Mouse (Mus musculus) forebrain, postnatal 0 days (tissue): Measurements from ENCODE around the gene Ust. TPM values are rescaled to one million over a fixed set of nuclear protein-coding genes. Genes with fewer than 3 reads are reported as not detected.

ENCODE experiments used
- ATAC-seq: fragments of 200-750 bp; cut with Nextera tagmentation; 2 replicates; pipeline ENCODE4 v1.8.0; 2017; ENCODE audit warnings: mild to moderate bottlenecking, moderate library complexity
- DNase-seq: peaks from one replicate; pipeline ENCODE4 v3.0.0-alpha.2; 2015
- H3K27ac ChIP-seq: fragments of 300-500 bp; sonication (generic); 2 replicates; pipeline ENCODE4 v1.5.1; 2014; ENCODE audit warnings: low read depth, mild to moderate bottlenecking, antibody characterized with exemption, low read length, moderate library complexity, mixed read lengths
- H3K27me3 ChIP-seq: fragments of 300-500 bp; sonication (generic); 2 replicates; pipeline ENCODE4 v1.6.1; 2014; ENCODE audit warnings: mild to moderate bottlenecking, low read length, mixed read lengths; ENCODE audit not compliant: insufficient read depth
- H3K36me3 ChIP-seq: fragments of 300-500 bp; sonication (generic); 2 replicates; pipeline ENCODE4 v1.6.1; 2014; ENCODE audit warnings: mild to moderate bottlenecking, moderate library complexity; ENCODE audit not compliant: insufficient read depth
- H3K4me1 ChIP-seq: fragments of 300-500 bp; sonication (generic); 2 replicates; pipeline ENCODE4 v1.6.1; 2014; ENCODE audit warnings: antibody characterized with exemption; ENCODE audit not compliant: insufficient read depth
- H3K4me2 ChIP-seq: fragments of 300-500 bp; sonication (generic); 2 replicates; pipeline ENCODE4 v1.6.1; 2014; ENCODE audit warnings: low read depth, mild to moderate bottlenecking, moderate library complexity
- H3K4me3 ChIP-seq: fragments of 300-500 bp; sonication (generic); 2 replicates; pipeline ENCODE4 v1.5.1; 2014; ENCODE audit warnings: low read depth, low read length, mixed read lengths
- H3K9ac ChIP-seq: fragments of 300-500 bp; sonication (generic); 2 replicates; pipeline ENCODE4 v1.6.1; 2014; ENCODE audit warnings: mild to moderate bottlenecking
- H3K9me3 ChIP-seq: fragments of 300-500 bp; sonication (generic); 2 replicates; pipeline ENCODE4 v1.6.1; 2016; ENCODE audit warnings: low read length
- CTCF ChIP-seq: sonication (generic); IDR thresholded peaks from 2 replicates; pipeline ENCODE4 v1.5.1; 2016; ENCODE audit warnings: antibody characterized with exemption, control low read depth, low read depth
- WGBS: fragments of 180-500 bp; shearing (Covaris S2); extraction: QIAGEN DNeasy Blood & Tissue Kit; methylation state at CpG from one replicate; pipeline ENCODE4 v1.1.7; 2014; 5-methylcytosine and 5-hydroxymethylcytosine counted together
- polyA plus RNA-seq: library from polyadenylated mRNA; unstranded; fragments of >200 nt; fragmentation: Nextera tagmentation; extraction: Ambion mirVana; gene quantifications from 2 replicates; pipeline ENCODE4 v1.2.1, GENCODE M21; 2015
- total RNA-seq: library from RNA; depleted of rRNA; stranded (reverse); fragments of >200 nt; gene quantifications from 2 replicates; pipeline ENCODE4 v1.2.3, GENCODE M21; 2014

Gene Ust
- total and polyA plus RNA-seq, 2 experiments from 2014 or later, result 5.7 to 8.9 TPM

- ATAC-seq (no peak), DNase-seq (no peak)
- H3K4me1 ChIP-seq, result no peaks in the 10 kb centered on the region
- no peaks in the 10 kb centered on the region for H3K36me3 ChIP-seq
- no peak overlapping the region for H3K9ac ChIP-seq
- TF ChIP-seq CTCF, result no peak
- 87% methylated on average over 4 of the region's 4 CpGs for WGBS
- no peak overlapping the region for H3K4me2 ChIP-seq
- H3K27me3 ChIP-seq, result no peaks in the 10 kb centered on the region
- no peak overlapping the region for H3K4me3 ChIP-seq
- no peaks in the 10 kb centered on the region for H3K9me3 ChIP-seq
- H3K27ac ChIP-seq, result no peak overlapping the region
These were observed 35.8 kb downstream of the Ust start for GRCm38 (mm10) chr10:8482779-8483178.

GRCm38 (mm10) chr10:8479779-8480178, 38.8 kb downstream of the Ust start:
- no peaks in the 10 kb centered on the region for H3K9me3 ChIP-seq
- no peak overlapping the region for H3K4me3 ChIP-seq
- DNase-seq (no peak), ATAC-seq (no peak)
- TF ChIP-seq CTCF, result no peak
- no peak overlapping the region for H3K9ac ChIP-seq
- no peak overlapping the region for H3K27ac ChIP-seq
- no peaks in the 10 kb centered on the region for H3K4me1 ChIP-seq
- WGBS, result over 99% methylated on average over 2 of the region's 2 CpGs
- no peaks in the 10 kb centered on the region for H3K36me3 ChIP-seq
- H3K27me3 ChIP-seq, result no peaks in the 10 kb centered on the region
- H3K4me2 ChIP-seq, result no peak overlapping the region

GRCm38 (mm10) chr10:8477936-8478335, 40.7 kb downstream of the Ust start:
- no peak for TF ChIP-seq CTCF
- Histone ChIP-seq H3K9ac (no peak overlapping the region), H3K27ac (no peak overlapping the region), H3K36me3 (no peaks in the 10 kb centered on the region), H3K9me3 (no peaks in the 10 kb centered on the region), H3K4me2 (no peak overlapping the region), H3K27me3 (no peaks in the 10 kb centered on the region), H3K4me1 (no peaks in the 10 kb centered on the region), H3K4me3 (no peak overlapping the region)
- ATAC-seq (no peak), DNase-seq (no peak)
- WGBS, result 83% methylated on average over 8 of the region's 8 CpGs

- no peak overlapping the region for H3K27ac ChIP-seq
- ATAC-seq, result no peak
- no peaks in the 10 kb centered on the region for H3K9me3 ChIP-seq
- H3K4me3 ChIP-seq, result no peak overlapping the region
- no peaks in the 10 kb centered on the region for H3K27me3 ChIP-seq
- 88% methylated on average over 12 of the region's 12 CpGs for WGBS
- no peak overlapping the region for H3K4me2 ChIP-seq
- no peak for TF ChIP-seq CTCF
- no peaks in the 10 kb centered on the region for H3K36me3 ChIP-seq
- H3K9ac ChIP-seq, result no peak overlapping the region
- H3K4me1 ChIP-seq, result no peaks in the 10 kb centered on the region
- DNase-seq, result no peak
These were observed 46.6 kb downstream of the Ust start for GRCm38 (mm10) chr10:8471995-8472394.

- H3K36me3 ChIP-seq, result no peaks in the 10 kb centered on the region
- H3K27ac ChIP-seq, result no peak overlapping the region
- no peaks in the 10 kb centered on the region for H3K4me1 ChIP-seq
- ATAC-seq, result no peak
- no peak overlapping the region for H3K9ac ChIP-seq
- DNase-seq, result no peak
- TF ChIP-seq CTCF, result no peak
- no peaks in the 10 kb centered on the region for H3K9me3 ChIP-seq
- no peak overlapping the region for H3K4me3 ChIP-seq
- 66% methylated on average over 5 of the region's 5 CpGs for WGBS
- no peaks in the 10 kb centered on the region for H3K27me3 ChIP-seq
- no peak overlapping the region for H3K4me2 ChIP-seq
These were observed 47.6 kb downstream of the Ust start for GRCm38 (mm10) chr10:8471012-8471411.

- DNase-seq (no peak), ATAC-seq (no peak)
- Histone ChIP-seq H3K9ac (no peak overlapping the region), H3K4me3 (no peak overlapping the region), H3K4me2 (no peak overlapping the region), H3K4me1 (no peaks in the 10 kb centered on the region), H3K27me3 (no peaks in the 10 kb centered on the region), H3K36me3 (no peaks in the 10 kb centered on the region), H3K27ac (no peak overlapping the region), H3K9me3 (no peaks in the 10 kb centered on the region)
- WGBS, result 82% methylated on average over 3 of the region's 3 CpGs
- no peak for TF ChIP-seq CTCF
These were observed 49.1 kb downstream of the Ust start for GRCm38 (mm10) chr10:8469516-8469915.

- no peak for ATAC-seq
- no peak overlapping the region for H3K9ac ChIP-seq
- no peak for DNase-seq
- H3K4me3 ChIP-seq, result no peak overlapping the region
- WGBS, result 72% methylated on average over 5 of the region's 5 CpGs
- H3K27ac ChIP-seq, result no peak overlapping the region
- H3K36me3 ChIP-seq, result no peaks in the 10 kb centered on the region
- no peak for TF ChIP-seq CTCF
- H3K27me3 ChIP-seq, result no peaks in the 10 kb centered on the region
- H3K4me2 ChIP-seq, result no peak overlapping the region
- H3K4me1 ChIP-seq, result no peaks in the 10 kb centered on the region
- H3K9me3 ChIP-seq, result no peaks in the 10 kb centered on the region
These were observed 49.8 kb downstream of the Ust start for GRCm38 (mm10) chr10:8468651-8469386.
